Mouse (Mus musculus): Measurements from ENCODE around the gene Ctdsp2. TPM values are rescaled to one million over a fixed set of nuclear protein-coding genes. Genes with fewer than 3 reads are reported as not detected.

The Ctdsp2 gene
- polyA plus RNA-seq, 1 experiment from 2014 or later = 15.7 TPM

DNA sequence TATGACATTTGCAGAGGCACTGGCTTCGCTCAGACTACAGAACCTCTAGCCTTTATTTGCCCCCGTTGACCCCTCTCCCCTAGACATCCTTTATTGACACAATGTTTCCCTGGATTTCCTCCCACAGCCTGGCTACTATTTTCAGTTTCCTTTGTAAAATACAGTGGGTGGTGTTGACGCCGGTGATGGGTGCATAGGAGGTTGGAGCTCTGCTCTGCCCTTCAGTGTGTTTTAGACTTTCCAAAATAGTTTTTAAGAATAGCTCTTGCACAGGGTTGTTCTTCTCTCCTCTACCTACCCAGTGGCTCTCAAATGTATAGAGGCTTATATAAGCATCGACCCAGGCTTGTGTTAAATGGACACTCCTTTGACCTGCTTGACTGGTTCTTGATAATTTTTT is 28.7 kb upstream of the Ctdsp2 start:
- WGBS = 72% methylated on average over 5 of the region's 5 CpGs
- Histone ChIP-seq H3K4me3 (replicated peaks) (no peak overlapping the region), H3K27ac (replicated peaks) (no peak overlapping the region), H3K9ac (replicated peaks) (no peak overlapping the region), H3K9me3 (replicated peaks) (0 out of 2 replicates have a peak, but pooled peaks cover 2% of the 10 kb centered on the region), H3K36me3 (no peaks in the 10 kb centered on the region), H3K4me1 (no peaks in the 10 kb centered on the region), H3K27me3 (replicated peaks) (peaks cover 5% of the 10 kb centered on the region; the same call in 1 of the 2 replicates), H3K4me2 (no peak overlapping the region)
- no peak for ATAC-seq (ENCODE audit: low FRiP score)

DNA sequence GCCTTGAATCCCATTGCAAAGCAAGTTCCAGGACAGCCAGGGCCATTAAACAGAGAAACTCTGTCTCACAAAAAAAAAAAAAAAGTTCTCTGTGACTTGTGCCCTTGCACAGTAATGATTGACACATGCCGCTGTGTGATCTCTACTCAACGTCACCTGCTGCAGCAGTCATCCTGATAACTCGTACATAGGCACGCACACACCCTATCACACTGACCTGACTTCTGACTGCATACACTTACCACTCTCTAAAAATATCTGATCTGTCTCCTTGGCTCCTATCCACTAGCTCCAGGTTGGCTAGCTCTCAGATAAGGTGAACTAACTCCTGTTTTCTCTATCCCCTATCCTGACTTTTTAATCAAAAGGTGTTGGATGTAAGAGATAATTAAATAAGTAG is 27.9 kb upstream of the Ctdsp2 start:
- H3K27me3 ChIP-seq (replicated peaks) = peaks cover 13% of the 10 kb centered on the region; the same call in 1 of the 2 replicates

DNA sequence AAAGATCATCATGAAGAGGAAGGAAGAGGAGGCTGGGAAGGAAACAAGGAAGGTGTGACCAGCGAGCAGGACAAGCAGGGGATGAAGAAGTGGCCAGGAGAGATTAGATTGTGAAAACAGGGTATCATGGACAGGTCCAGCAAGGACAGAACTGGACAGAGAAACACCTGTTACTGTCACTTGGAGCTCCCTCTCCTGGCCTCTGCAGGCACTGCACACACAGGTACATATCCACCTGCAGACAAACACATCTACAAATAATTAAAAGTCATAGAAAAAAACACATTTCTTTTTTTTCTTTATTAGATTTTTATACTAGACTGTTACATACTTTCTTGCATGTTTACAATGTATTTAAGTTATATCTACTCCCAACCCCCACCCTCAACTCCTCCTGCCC is 26.1 kb upstream of the Ctdsp2 start:
- peaks cover 12% of the 10 kb centered on the region for H3K4me1 ChIP-seq
- WGBS = 90% methylated on average over 1 of the region's 1 CpGs
- no peaks in the 10 kb centered on the region for H3K9me3 ChIP-seq (replicated peaks)
- H3K27me3 ChIP-seq (replicated peaks) = peaks cover 19% of the 10 kb centered on the region; the same call in 1 of the 2 replicates
- H3K27ac ChIP-seq (replicated peaks) = no peak overlapping the region
- H3K4me2 ChIP-seq = no peak overlapping the region
- H3K36me3 ChIP-seq = no peaks in the 10 kb centered on the region
- H3K4me3 ChIP-seq (replicated peaks) = no peak overlapping the region
- ATAC-seq (ENCODE audit: low FRiP score) = no peak
- no peak overlapping the region for H3K9ac ChIP-seq (replicated peaks)

More for the DNA sequence above, 27.9 kb upstream of the Ctdsp2 start:
- Histone ChIP-seq H3K27ac (replicated peaks) (no peak overlapping the region), H3K4me3 (replicated peaks) (no peak overlapping the region), H3K4me1 (no peaks in the 10 kb centered on the region), H3K36me3 (no peaks in the 10 kb centered on the region), H3K9ac (replicated peaks) (no peak overlapping the region), H3K9me3 (replicated peaks) (0 out of 2 replicates have a peak, but pooled peaks cover 2% of the 10 kb centered on the region), H3K4me2 (no peak overlapping the region)
- WGBS = 93% methylated on average over 4 of the region's 4 CpGs
- ATAC-seq (ENCODE audit: low FRiP score) = no peak

DNA sequence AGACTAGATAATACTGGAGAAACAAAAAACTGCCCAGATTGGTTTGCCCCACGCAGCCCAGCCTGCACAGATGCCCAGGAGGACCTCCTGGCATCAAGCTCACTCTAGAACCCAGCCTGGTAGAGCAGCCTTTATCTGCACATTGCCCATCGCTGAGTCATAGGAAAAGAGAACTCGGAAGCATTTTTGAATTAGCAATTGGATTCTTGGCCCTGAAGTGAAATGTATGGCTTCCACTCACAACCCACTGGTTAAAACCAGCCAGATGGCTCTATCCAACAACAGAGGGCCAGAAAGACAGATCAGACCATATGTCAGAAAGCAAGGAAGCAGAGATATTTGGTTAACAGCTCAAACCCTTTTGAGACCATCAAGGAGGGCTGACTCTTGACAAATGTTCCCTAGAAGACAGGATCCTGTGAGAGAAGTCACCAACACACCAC is 25.5 kb upstream of the Ctdsp2 start:
- H3K27me3 ChIP-seq (replicated peaks) = peaks cover 19% of the 10 kb centered on the region; the same call in 1 of the 2 replicates
- no peak overlapping the region for H3K4me3 ChIP-seq (replicated peaks)
- no peaks in the 10 kb centered on the region for H3K9me3 ChIP-seq (replicated peaks)
- no peak for ATAC-seq (ENCODE audit: low FRiP score)
- no peak overlapping the region for H3K27ac ChIP-seq (replicated peaks)
- H3K9ac ChIP-seq (replicated peaks) = no peak overlapping the region
- H3K36me3 ChIP-seq = no peaks in the 10 kb centered on the region
- H3K4me1 ChIP-seq = peaks cover 18% of the 10 kb centered on the region
- H3K4me2 ChIP-seq = no peak overlapping the region
- WGBS = 91% methylated on average over 3 of the region's 3 CpGs

DNA sequence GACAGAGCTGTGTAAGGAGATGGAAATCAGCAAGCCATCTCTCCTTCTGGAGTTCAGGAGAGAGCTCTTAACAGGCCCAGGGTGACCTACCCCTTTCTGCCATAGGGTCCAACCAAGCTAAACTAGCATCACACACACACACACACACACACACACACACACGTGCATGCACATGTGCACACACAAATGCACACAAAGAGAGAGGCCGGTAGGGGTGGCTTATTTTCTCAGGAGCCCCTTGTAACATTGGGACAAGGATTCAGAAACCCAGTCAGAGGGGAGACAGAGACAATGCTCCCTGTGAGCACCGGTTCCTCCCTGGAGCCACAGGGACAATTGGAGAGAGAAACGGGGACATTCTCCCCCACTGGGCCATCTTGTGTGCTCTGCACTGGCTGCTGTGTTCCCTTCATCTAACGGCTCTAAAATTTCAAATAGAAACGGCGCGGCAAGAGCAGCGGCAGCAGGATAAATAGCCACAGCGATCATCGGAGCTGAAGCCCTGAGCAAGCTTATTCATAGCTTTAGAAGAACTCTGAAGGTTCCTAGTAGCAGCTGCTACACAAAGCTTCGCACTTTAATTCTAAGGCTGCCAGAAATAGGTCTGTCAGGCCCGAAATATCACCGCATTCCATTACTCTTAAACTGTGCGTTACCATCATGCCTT is 21.7 kb upstream of the Ctdsp2 start:
- peak overlapping the region; percentile 48 for H3K4me2 ChIP-seq
- H3K4me1 ChIP-seq = peaks cover 21% of the 10 kb centered on the region
- WGBS = 7% methylated on average over 15 of the region's 15 CpGs
- no peaks in the 10 kb centered on the region for H3K9me3 ChIP-seq (replicated peaks)
- peak overlapping the region; percentile 82 for H3K27ac ChIP-seq (replicated peaks)
- H3K9ac ChIP-seq (replicated peaks) = peak overlapping the region; percentile 34
- ATAC-seq (ENCODE audit: low FRiP score) = peak; percentile 33; the same call in 1 of the 2 replicates
- 0 out of 2 replicates have a peak overlapping the region, but pooled peaks have one; percentile 4 for H3K4me3 ChIP-seq (replicated peaks)
- H3K36me3 ChIP-seq = no peaks in the 10 kb centered on the region
- H3K27me3 ChIP-seq (replicated peaks) = peaks cover 47% of the 10 kb centered on the region

DNA sequence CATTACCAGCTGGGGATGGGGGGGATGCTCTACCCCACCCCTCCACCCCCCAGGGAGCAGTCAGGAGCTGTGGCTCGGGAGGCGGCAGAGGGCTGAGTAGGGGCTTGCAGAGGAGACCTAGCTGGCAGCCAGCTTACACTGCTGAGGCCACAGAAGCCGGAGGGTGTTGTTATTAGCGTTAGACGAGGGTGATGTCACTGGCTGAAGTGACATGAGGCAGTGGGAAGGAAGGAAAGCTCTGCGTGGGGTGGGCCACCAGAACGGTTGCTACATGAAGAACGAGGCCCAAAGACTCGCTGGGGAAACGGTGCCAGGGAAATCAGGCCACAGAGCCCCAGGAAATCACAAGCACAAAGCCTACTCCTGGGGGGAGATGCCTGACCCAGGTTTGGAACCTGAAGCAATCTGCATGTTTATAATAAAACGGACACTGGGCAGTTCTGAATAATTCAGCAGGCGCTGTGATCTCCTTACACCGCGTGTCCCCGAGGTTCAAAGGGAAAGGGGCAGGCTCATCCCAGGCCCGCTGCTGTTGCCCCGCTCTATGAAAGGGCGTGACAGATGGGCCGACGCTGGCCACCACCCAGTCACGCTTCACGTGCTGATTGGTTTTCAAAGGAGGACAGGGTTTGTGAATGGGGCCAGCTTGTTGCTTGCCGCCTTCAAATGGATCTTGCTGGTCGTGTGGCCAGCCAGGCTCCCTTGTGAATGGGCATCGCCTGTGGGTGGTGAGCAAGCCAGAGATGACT is 21.0 kb upstream of the Ctdsp2 start:
- H3K27me3 ChIP-seq (replicated peaks) = peaks cover 54% of the 10 kb centered on the region
- ATAC-seq (ENCODE audit: low FRiP score) = peak; percentile 83

DNA sequence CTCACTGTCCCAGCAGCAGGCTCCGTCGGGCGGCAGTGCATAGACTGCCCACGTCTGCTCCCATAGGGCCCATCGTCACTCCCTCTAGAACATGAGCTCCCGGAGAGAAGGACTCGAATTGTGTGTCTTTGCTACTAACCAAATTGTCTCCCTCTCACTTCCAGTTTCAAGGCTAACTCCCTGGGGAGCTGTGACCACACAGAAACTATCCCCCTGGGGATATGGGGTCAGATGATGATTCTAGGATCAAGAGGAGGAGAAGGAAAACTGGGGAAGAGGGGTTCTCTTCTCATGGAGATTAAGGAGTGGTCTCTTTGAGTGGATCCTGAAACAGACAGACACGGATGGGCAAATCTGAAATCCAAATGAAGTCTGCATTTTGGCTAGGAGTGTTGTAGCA is 18.0 kb upstream of the Ctdsp2 start:
- H3K4me2 ChIP-seq = no peak overlapping the region
- peaks cover 29% of the 10 kb centered on the region for H3K4me1 ChIP-seq
- WGBS = 84% methylated on average over 8 of the region's 8 CpGs
- no peak overlapping the region for H3K9ac ChIP-seq (replicated peaks)
- H3K4me3 ChIP-seq (replicated peaks) = no peak overlapping the region
- no peak overlapping the region for H3K27ac ChIP-seq (replicated peaks)
- peaks cover 54% of the 10 kb centered on the region for H3K27me3 ChIP-seq (replicated peaks)
- H3K9me3 ChIP-seq (replicated peaks) = no peaks in the 10 kb centered on the region
- no peaks in the 10 kb centered on the region for H3K36me3 ChIP-seq
- ATAC-seq (ENCODE audit: low FRiP score) = no peak

More for the DNA sequence above, 21.0 kb upstream of the Ctdsp2 start:
- Histone ChIP-seq H3K4me2 (peak overlapping the region; percentile 48), H3K9me3 (replicated peaks) (no peaks in the 10 kb centered on the region), H3K9ac (replicated peaks) (peak overlapping the region; percentile 34), H3K27ac (replicated peaks) (peak overlapping the region; percentile 82), H3K4me1 (peaks cover 28% of the 10 kb centered on the region), H3K36me3 (no peaks in the 10 kb centered on the region), H3K4me3 (replicated peaks) (peak overlapping the region; percentile 4; the same call in 1 of the 2 replicates)
- 2% methylated on average over 25 of the region's 25 CpGs for WGBS

DNA sequence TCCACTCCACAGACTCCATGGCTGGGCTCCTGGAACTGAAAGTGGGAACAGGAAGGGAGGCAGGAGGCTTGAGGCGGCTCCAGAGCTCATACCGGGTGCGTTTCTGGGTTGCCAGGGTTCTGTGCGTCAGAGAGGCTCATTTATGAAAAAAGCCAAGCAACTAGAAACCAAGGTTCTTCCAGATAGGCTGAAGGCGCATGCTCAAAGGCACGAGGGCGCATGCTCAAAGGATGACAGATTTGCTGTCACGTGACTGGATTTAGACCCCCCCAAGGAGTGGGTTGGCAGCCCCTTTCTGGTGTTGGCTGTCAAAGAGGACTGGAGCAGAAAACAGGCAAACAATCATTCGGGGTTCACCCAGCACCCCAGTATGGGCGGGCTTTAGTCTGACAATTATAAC is 16.8 kb upstream of the Ctdsp2 start:
- Histone ChIP-seq H3K27me3 (replicated peaks) (peaks cover 47% of the 10 kb centered on the region), H3K4me2 (no peak overlapping the region), H3K4me3 (replicated peaks) (no peak overlapping the region), H3K4me1 (peaks cover 23% of the 10 kb centered on the region), H3K9ac (replicated peaks) (no peak overlapping the region), H3K36me3 (no peaks in the 10 kb centered on the region), H3K9me3 (replicated peaks) (no peaks in the 10 kb centered on the region), H3K27ac (replicated peaks) (peak overlapping the region; percentile 60)
- 57% methylated on average over 10 of the region's 10 CpGs for WGBS
- ATAC-seq (ENCODE audit: low FRiP score) = no peak

DNA sequence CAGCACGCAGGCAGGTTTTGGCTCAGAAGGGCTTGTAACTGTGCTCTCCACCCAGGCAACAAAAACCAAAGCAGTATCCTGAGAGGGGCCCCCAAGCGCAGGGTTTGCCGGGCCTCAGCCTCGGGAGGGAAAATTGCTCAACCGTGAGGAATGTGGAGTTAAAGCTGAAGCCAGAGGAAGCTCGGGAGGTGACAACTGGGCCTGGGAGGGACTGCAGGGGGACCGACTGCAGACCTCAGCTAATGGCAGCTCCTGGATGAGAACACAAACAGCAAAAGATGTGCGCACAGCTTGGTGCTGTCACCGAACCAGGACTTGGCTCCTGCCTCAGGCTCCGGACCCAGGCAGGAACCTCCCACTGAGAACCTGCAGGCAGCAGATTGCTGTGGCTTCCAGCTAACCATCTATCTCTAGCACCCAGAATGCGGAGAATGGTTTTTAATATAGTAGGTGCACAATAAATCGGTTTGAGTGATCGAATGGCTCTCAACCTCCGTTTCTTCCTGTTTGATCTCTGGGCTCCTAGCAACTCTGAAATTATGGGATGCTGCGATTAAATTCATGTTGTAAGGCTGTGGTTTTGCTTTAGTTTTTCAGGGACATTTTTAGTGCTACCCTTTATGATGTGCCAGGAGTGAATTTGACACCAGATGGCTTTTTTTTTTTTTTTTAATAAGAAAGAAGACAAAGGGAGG is 16.1 kb upstream of the Ctdsp2 start:
- 24% methylated on average over 15 of the region's 15 CpGs for WGBS
- peak overlapping the region; percentile 60 for H3K27ac ChIP-seq (replicated peaks)
- no peaks in the 10 kb centered on the region for H3K9me3 ChIP-seq (replicated peaks)
- no peaks in the 10 kb centered on the region for H3K36me3 ChIP-seq
- peaks cover 47% of the 10 kb centered on the region for H3K27me3 ChIP-seq (replicated peaks)
- H3K4me3 ChIP-seq (replicated peaks) = no peak overlapping the region
- peaks cover 16% of the 10 kb centered on the region for H3K4me1 ChIP-seq
- no peak overlapping the region; the same call in 1 of the 2 replicates for H3K9ac ChIP-seq (replicated peaks)
- ATAC-seq (ENCODE audit: low FRiP score) = no peak
- peak overlapping the region; percentile 5; the same call in 1 of the 2 replicates for H3K4me2 ChIP-seq

DNA sequence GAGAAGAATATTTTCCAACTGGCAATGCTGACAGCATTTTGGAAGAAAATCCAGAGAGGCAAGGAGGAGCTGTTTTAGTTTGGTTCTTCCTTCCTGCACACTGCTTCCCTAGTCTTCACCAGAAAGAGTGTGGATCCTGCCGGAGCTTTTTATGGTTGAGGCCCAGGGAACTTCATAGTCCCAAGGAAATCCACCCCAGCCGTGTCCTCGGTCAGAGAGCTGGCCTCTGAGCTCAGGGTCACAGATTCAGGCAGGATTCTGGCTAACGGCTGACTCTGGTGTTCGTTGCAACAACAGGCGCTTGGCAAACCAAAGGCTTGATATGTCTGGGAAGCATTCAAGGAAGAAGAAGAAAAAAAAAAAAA is 15.6 kb upstream of the Ctdsp2 start:
- H3K4me3 ChIP-seq (replicated peaks) = no peak overlapping the region
- peaks cover 47% of the 10 kb centered on the region for H3K27me3 ChIP-seq (replicated peaks)
- ATAC-seq (ENCODE audit: low FRiP score) = no peak
- 40% methylated on average over 6 of the region's 6 CpGs for WGBS
- no peaks in the 10 kb centered on the region for H3K36me3 ChIP-seq
- H3K4me1 ChIP-seq = peaks cover 11% of the 10 kb centered on the region
- no peak overlapping the region for H3K4me2 ChIP-seq
- H3K9me3 ChIP-seq (replicated peaks) = no peaks in the 10 kb centered on the region
- no peak overlapping the region for H3K9ac ChIP-seq (replicated peaks)
- H3K27ac ChIP-seq (replicated peaks) = peak overlapping the region; percentile 60

DNA sequence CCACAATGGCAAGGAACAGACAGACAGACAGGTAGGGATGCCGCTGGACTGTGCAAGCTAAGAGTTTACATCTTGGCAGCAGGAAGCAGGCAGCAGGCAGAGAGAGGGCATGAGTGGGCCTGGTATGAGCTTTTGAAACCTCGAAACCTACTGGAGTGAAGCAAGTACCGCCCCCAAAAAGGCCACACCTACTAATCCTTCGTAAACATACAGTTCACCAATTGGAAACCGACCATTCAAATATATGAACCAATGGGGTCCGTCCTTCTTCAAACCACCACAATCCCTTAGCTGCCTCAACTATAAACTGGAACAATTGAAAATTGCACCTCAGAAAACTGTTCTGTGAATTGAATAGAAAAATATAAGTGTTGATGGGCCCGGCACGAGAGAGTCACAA is 14.7 kb upstream of the Ctdsp2 start:
- no peak overlapping the region for H3K4me2 ChIP-seq
- H3K9ac ChIP-seq (replicated peaks) = no peak overlapping the region
- no peak overlapping the region for H3K27ac ChIP-seq (replicated peaks)
- H3K4me1 ChIP-seq = peaks cover 11% of the 10 kb centered on the region
- no peaks in the 10 kb centered on the region for H3K36me3 ChIP-seq
- ATAC-seq (ENCODE audit: low FRiP score) = no peak
- peaks cover 47% of the 10 kb centered on the region for H3K27me3 ChIP-seq (replicated peaks)
- no peak overlapping the region for H3K4me3 ChIP-seq (replicated peaks)
- no peaks in the 10 kb centered on the region for H3K9me3 ChIP-seq (replicated peaks)
- 90% methylated on average over 8 of the region's 8 CpGs for WGBS
